Mouse (Mus musculus) kidney, postnatal 25 days (tissue): ENCODE measurements around the gene Ankdd1a.
A peak's percentile ranks its signal among the peaks of the same experiment; 100 is the strongest.

Source experiments
- DNase-seq, 2 experiments: peaks; one replicate each; pipeline ENCODE4 v3.0.0; 2021; ENCODE audit warnings: mixed read lengths in 2 of 2

Gene Ankdd1a

DNA sequence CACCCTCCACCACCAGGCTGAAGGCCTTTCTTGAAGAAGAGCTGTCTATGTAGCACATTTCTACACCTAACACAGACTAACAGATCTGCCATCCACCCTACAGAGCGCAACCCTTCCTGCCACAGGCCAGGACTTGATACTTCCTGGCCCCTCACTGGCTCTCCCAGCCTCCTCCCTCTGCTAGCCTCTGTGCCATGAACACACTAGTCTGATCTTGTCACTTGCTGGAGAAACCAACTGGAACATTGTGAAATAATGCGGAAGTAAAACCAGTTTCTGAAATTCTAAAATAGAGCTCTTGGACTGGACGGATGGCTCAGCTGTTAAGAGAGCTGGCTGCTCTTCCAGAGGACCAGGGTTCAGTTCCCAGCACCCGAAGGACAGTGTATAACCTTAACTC lies 27.1 kb downstream of the Ankdd1a start:
- no peak for DNase-seq

DNA sequence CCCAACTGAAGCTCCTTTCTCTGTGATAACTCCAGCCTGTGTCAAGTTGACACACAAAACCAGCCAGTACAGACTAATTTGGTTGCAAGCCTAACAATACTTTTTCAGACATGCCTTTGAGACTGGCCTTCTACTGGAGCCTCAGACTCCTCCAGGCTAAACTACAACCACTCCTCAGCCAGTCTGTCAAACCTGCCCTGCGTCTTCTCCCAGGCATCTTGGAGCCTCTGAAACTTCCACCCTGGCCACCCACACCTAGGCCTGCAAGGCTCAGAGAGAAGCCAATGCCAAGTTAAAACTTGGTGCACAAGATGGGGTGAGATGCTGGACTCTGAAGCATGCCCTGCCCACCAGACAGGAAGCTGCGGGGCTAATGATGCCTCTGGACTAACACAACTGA lies 27.6 kb downstream of the Ankdd1a start:
- DNase-seq: no peak

DNA sequence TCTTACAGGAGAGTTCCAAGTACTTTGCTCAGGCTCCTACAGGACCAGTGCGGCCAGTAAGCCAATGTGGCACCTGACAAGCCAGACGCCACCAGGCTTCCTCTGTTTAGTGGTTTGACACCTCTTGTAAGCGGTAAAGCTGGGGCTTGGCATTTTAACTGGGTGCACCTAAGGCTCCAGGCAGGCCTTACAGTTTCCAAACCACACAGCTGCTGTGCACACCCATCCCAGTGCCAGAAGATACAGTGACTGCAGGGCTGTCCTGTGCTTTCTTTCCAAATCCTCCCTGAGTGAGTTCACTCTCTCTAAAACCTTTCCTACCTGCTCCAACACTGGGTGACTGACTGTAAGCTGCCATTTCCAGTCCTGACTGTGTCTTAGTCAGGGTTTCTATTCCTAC lies 28.5 kb downstream of the Ankdd1a start:
- DNase-seq: no peak

DNA sequence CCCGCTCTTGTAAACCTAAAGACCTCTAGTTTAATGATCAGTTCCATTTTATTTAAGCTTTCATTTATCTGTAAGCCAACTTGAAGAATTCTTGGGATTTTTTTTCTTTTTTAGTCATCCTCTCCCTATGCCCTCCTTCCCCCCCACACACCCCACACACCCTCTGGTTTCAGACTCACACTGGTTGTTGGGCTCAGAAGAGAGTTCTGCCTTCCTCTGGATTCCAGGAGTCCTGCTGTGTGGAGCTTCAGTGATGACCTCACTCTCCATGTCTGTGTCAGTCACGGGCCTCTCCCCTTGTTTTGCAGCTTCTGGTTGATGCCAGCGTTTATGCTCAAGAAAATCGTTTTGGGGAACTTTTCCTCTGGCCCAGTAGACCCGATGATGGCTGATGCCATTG lies 39.9 kb downstream of the Ankdd1a start:
- no peak for DNase-seq

DNA sequence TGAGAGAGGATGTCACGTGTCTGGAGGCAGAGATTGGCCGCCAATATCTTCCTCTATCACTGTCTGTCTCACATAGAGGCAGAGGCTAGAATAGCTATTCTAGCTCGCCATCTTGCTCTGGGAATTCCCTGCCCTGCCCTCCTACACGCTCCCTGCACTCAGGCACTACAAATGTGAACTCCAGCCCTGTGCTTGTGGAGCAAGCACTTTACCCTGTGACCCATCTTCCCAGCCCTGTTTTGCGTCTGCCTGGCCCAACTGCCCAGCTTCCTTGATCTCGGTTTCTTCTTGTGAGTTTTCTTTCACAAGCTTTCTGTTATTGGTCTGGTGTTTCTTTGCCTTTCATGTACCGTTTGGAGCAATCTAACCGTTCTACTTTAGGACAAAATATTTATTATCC lies 40.8 kb downstream of the Ankdd1a start:
- DNase-seq: no peak

DNA sequence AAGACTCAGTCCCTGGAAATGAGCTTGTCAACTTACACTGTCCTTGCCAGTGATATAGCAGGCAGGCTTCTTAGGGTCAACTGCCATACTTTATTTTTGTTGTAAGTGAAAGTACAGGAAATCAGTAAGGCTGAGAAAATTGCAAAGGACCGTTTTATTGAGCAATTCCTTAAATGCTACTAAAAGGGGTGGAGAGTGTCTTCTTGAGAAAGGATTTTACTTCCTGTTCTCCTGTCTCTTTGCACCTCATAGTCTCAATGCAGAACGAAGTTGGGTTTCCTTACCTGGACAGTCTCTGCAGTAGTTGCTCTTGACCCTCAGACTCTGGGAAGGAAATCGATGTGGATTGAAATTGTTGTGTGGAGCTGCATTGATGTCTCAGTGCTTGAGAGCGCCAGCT lies 47.2 kb downstream of the Ankdd1a start:
- DNase-seq: no peak

DNA sequence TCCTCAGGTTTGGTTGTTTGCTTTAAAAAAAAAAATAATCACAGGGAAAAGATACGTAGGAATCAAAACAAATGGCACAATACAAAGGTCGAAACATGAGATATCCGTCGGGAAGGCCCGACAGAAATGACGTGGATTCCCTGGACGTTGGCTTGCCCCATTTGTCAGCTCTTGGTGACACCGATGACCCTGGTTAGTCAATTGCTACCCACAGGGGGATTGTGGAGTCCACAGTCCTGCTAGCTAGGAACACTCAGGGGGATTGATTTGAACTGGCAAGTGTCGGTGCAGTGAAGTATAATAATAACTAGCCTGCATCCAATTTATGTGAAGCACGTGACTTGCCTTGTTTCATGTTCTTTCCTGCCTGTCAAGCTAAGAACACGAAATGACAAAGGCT lies 52.3 kb downstream of the Ankdd1a start:
- no peak for DNase-seq

DNA sequence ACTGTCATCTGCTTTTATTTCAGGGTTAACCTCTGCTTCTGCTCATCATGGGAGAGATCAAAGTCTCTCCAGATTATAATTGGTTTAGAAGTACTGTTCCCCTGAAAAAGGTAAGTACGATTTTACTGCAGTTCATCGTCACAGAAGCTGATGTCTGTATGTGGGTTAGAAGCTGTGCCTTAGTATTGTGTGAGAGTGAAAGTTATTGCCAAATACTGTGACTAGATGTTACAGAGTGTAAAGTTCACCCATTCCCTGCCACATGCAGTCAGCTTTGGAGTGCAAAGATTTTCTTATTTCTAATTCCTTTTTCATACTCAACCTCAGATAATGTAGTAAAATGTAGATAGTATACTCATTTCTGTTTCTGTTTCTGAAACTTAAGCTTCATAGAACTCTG lies 54.8 kb downstream of the Ankdd1a start:
- no peak for DNase-seq

DNA sequence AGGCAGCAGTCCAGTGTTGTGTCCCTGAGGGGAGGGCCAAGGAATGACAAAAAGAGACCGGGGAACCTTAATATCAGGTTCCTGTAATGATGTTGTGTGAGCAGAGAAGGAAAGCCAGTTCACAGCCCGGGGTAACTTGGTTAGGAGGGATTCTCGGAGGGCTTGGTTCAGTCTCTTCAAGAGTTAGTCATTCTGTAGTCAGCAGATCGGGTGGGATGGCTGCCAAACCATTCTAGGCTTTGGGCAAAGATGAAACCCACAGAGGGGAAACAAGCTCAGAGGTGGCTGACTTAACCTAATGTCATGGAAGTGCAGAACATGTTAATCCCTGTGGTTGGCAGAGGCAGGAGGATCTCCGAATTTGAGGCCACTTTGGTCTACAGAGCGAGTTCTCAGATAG lies 55.8 kb downstream of the Ankdd1a start:
- peak; percentile 71 to 83 for DNase-seq

DNA sequence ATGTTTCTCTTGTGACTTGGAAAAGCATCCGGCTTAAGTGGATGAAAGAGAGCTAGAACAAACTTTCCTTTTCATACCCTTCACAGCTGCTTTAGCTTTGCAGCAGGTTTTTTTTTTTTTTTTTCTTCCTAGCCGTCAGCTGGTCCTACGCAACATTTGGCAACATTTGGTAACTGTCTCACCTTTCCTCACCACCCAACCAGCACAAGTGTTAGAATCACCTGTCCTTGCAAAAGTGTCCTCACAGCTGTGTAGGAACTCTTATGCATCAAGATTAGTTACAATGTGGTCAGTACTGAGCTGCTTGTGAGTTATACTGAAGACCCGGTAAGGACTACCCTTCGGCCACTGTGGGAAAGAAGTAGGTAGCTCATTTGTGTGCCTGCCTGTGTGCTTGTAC lies 57.4 kb downstream of the Ankdd1a start:
- no peak for DNase-seq

DNA sequence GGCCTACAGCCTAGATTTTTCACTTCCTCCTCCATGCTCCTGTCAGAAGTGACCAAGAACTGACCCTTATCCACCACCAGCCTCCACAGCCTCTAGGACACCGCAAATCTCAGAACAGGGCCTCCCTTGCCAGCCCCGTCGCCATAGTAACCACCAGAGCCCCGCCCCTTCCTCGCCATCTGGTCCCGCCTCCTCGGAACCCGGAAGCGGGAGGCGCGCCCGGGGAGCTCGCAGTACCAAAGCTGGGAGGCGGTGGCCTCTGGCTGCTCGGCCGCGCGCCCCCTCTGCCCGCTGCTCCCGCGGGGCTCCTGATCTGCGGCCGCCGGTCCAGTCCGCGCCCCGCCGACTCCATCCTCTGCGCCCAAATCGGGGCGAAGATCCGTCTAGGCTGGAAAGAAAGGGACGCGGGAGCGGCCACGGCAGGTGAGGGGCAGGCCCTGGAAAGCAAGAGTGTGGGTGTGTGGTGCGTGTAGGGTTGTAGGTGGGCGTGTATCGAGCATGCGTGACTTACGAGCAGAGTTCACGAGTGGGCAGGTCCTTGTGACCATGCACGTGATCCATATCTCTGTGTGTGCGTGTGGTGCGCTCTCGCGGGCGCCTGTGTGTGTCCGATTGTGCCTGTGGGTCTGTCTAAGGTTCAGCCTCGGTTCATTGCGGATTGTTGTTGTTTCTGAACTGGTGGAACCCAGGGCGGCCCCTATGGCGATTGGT lies 59.1 kb downstream of the Ankdd1a start, which contains the start of gene Spg21:
Gene Spg21 (plus strand): TSS at position 216 of the 711 bp plus-strand sequence.
- peak; percentile 97 for DNase-seq

DNA sequence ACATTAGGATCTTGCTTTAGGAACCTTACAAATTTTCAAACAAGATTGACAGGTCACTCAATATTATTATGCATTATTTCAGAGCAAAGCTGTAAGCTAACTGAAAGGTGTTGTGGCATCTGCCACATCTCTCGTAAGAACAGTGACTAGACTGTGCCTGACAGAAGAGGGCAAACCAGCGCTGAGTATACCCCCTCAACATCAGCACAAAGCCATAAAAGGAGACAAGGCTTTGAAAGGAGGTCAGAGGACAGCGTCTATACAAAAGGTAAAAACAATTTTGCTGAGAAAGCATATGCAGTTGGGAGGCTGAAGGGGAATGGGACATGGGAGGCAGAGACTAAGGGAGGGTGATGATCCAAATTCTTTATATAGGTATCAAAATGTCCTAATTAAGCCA lies 59.8 kb downstream of the Ankdd1a start:
- DNase-seq: no peak

DNA sequence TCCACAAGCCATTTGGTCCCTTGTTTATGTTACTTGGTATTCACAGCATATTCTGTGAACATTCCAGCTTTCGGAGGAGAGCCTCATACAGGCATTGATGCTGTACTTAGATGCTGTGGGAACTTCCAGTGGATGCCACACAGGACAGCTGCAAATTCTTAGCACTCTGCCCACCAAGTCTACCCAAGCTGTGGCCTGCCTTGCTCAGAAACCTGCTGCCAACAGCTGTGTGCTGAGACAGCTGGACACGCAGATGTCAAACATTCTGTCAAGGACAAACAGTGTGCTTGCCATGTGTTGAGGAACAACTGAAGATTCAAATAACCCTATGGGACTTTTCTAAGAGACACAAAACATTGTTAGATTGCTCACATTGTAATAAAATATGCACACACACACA lies 61.0 kb downstream of the Ankdd1a start:
- no peak for DNase-seq

DNA sequence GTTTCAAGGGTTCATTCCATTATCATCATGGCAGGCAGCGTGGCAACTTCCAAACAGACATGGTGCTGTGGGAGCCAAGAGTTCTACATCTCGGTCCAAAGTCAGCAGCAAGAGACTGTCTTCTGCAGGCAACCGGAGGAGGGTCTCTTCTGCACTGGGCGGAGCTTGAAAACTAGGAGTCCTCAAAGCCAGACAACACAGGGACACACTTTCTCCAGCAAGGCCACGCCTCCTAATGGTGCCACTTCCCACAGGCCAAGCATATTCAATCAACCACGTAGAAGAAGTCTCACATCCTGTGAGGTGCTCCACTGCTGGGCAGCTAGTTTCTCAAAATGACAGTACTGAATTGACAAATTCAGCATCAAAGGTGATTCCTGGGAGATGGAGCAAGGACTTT lies 72.0 kb downstream of the Ankdd1a start:
- DNase-seq: no peak

DNA sequence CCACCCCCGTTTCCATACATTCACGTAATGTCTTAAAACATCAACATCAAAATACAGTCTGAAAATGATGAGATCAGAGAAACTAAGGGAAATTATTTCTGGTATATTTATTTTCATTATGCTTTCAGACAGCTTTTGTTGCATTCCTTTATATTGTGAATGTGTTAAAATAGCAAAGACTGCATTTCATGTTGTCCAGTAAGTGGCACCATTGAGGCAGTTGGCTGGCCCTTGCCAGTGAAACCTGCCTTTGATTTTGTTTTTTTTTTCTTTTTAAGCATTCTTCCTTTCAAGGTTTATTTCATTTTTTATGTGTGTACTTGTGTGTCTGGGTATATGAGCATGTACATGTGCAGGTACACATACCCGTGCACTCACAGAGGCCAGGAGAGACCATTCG lies 75.3 kb downstream of the Ankdd1a start:
- DNase-seq: no peak
